Mouse (Mus musculus) urinary bladder, postnatal 25 days (tissue): ENCODE results near the gene Gnai2.
"Not testable (repeated sequence)": the region's sequence is repeated elsewhere in the genome, so short reads cannot be mapped to it uniquely, and the experiment has no call there.

Experiments used
- DNase-seq: peaks from one replicate; pipeline ENCODE4 v3.0.0; 2022; ENCODE audit warnings: low spot score

The Gnai2 gene

GRCm38 (mm10) chr9:107586974-107587832 lies 48.0 kb downstream of the Gnai2 start, which contains the start of gene Ifrd2:
Gene Ifrd2 (plus strand): TSS chr9:107587642.
- peak; percentile 83 for DNase-seq

GRCm38 (mm10) chr9:107586504-107586903 lies 48.7 kb downstream of the Gnai2 start:
- no peak for DNase-seq

GRCm38 (mm10) chr9:107583174-107583573 lies 52.0 kb downstream of the Gnai2 start:
- DNase-seq = no peak

- DNase-seq = no peak
Measured at GRCm38 (mm10) chr9:107582509-107583062, 52.6 kb downstream of the Gnai2 start.

GRCm38 (mm10) chr9:107581584-107581983 lies 53.6 kb downstream of the Gnai2 start:
- DNase-seq = no peak

- DNase-seq = peak; percentile 75
Measured at GRCm38 (mm10) chr9:107580501-107581317, 54.5 kb downstream of the Gnai2 start, which contains the start of gene Hyal3. Gene Hyal3 (plus strand): TSS chr9:107580818.

GRCm38 (mm10) chr9:107579023-107579900 lies 55.9 kb downstream of the Gnai2 start:
- no peak for DNase-seq

- no peak for DNase-seq
Measured at GRCm38 (mm10) chr9:107578587-107578986, 56.6 kb downstream of the Gnai2 start, which contains the start of gene Naa80. Gene Naa80 (plus strand): TSS chr9:107578887.

- no peak for DNase-seq
Measured at GRCm38 (mm10) chr9:107577871-107578270, 57.3 kb downstream of the Gnai2 start.

GRCm38 (mm10) chr9:107576357-107577107 lies 58.6 kb downstream of the Gnai2 start, which contains the start of gene Hyal1:
Gene Hyal1 (plus strand): TSS chr9:107576927.
- peak; percentile 68 for DNase-seq

- no peak for DNase-seq
Measured at GRCm38 (mm10) chr9:107575579-107576356, 59.4 kb downstream of the Gnai2 start.

- not testable (repeated sequence) for DNase-seq
Measured at GRCm38 (mm10) chr9:107573774-107574173, 61.4 kb downstream of the Gnai2 start.

GRCm38 (mm10) chr9:107572327-107572662 lies 62.9 kb downstream of the Gnai2 start:
- DNase-seq = no peak

- DNase-seq = no peak
Measured at GRCm38 (mm10) chr9:107571534-107572326, 63.4 kb downstream of the Gnai2 start.

- DNase-seq = no peak
Measured at GRCm38 (mm10) chr9:107570845-107571244, 64.3 kb downstream of the Gnai2 start.

- no peak for DNase-seq
Measured at GRCm38 (mm10) chr9:107570016-107570415, 65.2 kb downstream of the Gnai2 start.

- no peak for DNase-seq
Measured at GRCm38 (mm10) chr9:107569270-107569669, 65.9 kb downstream of the Gnai2 start.

- DNase-seq = peak; percentile 79
Measured at GRCm38 (mm10) chr9:107568331-107569261, 66.6 kb downstream of the Gnai2 start.
